Mouse (Mus musculus) CH12.LX (cell line): Measurements from ENCODE around the gene Pgc. TPM values are rescaled to one million over a fixed set of nuclear protein-coding genes. Genes with fewer than 3 reads are reported as not detected.

Source experiments
- DNase-seq: peaks from one replicate; pipeline ENCODE4 v3.0.0-alpha.2; 2013; ENCODE audit errors: extremely low read depth
- H3K27ac ChIP-seq: 2 replicates; pipeline ENCODE4 v1.5.1; 2012; ENCODE audit warnings: low read depth, mild to moderate bottlenecking, control low read depth, moderate library complexity; ENCODE audit not compliant: insufficient read depth
- H3K27me3 ChIP-seq: replicated peaks from 2 replicates; pipeline ENCODE3; 2012; ENCODE audit warnings: inconsistent platforms
- H3K36me3 ChIP-seq, 2 experiments: replicated peaks in 1 of 2; 2 replicates each; pipeline versions ENCODE3 to v1.6.1; 2012; ENCODE audit warnings: inconsistent platforms in 1 of 2, low read length in 1 of 2, mild to moderate bottlenecking in 1 of 2, mixed read lengths in 1 of 2, moderate library complexity in 1 of 2; ENCODE audit not compliant: control insufficient read depth in 1 of 2, insufficient read depth in 1 of 2
- H3K4me1 ChIP-seq, 2 experiments: 2 replicates each; pipeline ENCODE4 v1.6.1; 2012; ENCODE audit warnings: inconsistent platforms in 1 of 2, moderate library complexity in 1 of 2; ENCODE audit not compliant: insufficient read depth in 2 of 2, control insufficient read depth in 1 of 2
- H3K4me2 ChIP-seq: 2 replicates; pipeline ENCODE4 v1.6.1; 2012; ENCODE audit warnings: low read depth, mild to moderate bottlenecking, control low read depth; ENCODE audit not compliant: poor library complexity, insufficient read depth, severe bottlenecking
- H3K4me3 ChIP-seq, 3 experiments: fragments of 150-350 bp in 1 of 3; sonication (generic) in 1 of 3; replicated peaks in 1 of 3; 2 replicates each; pipeline versions ENCODE3 to v1.5.1; 2011 to 2012; ENCODE audit warnings: low read depth in 2 of 3, low read length in 2 of 3, mild to moderate bottlenecking in 2 of 3, moderate library complexity in 2 of 3, control low read depth in 1 of 3, improper control_type of control experiment in 1 of 3, inconsistent platforms in 1 of 3, mixed read lengths in 1 of 3; ENCODE audit not compliant: poor library complexity in 1 of 3
- H3K79me2 ChIP-seq: replicated peaks from 2 replicates; pipeline ENCODE4 v1.6.1; 2012; ENCODE audit warnings: mild to moderate bottlenecking, moderate library complexity; ENCODE audit not compliant: control insufficient read depth, poor library complexity, insufficient read depth, severe bottlenecking; ENCODE audit errors: extremely low read depth
- H3K9ac ChIP-seq: 2 replicates; pipeline ENCODE4 v1.6.1; 2012; ENCODE audit warnings: low read depth, mild to moderate bottlenecking, control low read depth, moderate library complexity; ENCODE audit not compliant: insufficient read depth
- H3K9me3 ChIP-seq: replicated peaks from 2 replicates; pipeline ENCODE3; 2012; ENCODE audit warnings: low read length, inconsistent platforms, mixed read lengths
- BHLHE40 ChIP-seq: IDR thresholded peaks from 2 replicates; pipeline ENCODE4 v1.6.1; 2011; ENCODE audit warnings: mild to moderate bottlenecking, low read depth, low read length, improper control_type of control experiment
- CHD2 ChIP-seq: IDR thresholded peaks from 2 replicates; pipeline ENCODE4 v1.6.1; 2011; ENCODE audit warnings: low read length, improper control_type of control experiment
- CTCF ChIP-seq, 2 experiments: IDR thresholded peaks in 1 of 2; conservative IDR thresholded peaks in 1 of 2; 2 replicates each; pipeline ENCODE4 v1.5.1; 2011 to 2012; ENCODE audit warnings: low read depth in 2 of 2, low read length in 2 of 2, improper control_type of control experiment in 1 of 2, inconsistent platforms in 1 of 2, mild to moderate bottlenecking in 1 of 2, moderate library complexity in 1 of 2
- E2F4 ChIP-seq: IDR thresholded peaks from 2 replicates; pipeline ENCODE4 v1.6.1; 2011; ENCODE audit warnings: low read depth, low read length, improper control_type of control experiment; ENCODE audit not compliant: insufficient replicate concordance
- ELF1 ChIP-seq: IDR thresholded peaks from 2 replicates; pipeline ENCODE4 v1.6.1; 2014; ENCODE audit warnings: low read depth, mild to moderate bottlenecking, inconsistent platforms, low read length, improper control_type of control experiment
- EP300 ChIP-seq: IDR thresholded peaks from 2 replicates; pipeline ENCODE4 v1.6.1; 2011; ENCODE audit warnings: low read length, improper control_type of control experiment
- ETS1 ChIP-seq: conservative IDR thresholded peaks from 2 replicates; pipeline ENCODE4 v1.6.1; 2012; ENCODE audit warnings: low read depth, mild to moderate bottlenecking, inconsistent platforms, low read length, improper control_type of control experiment, moderate library complexity
- GABPA ChIP-seq: IDR thresholded peaks from 2 replicates; pipeline ENCODE4 v1.6.1; 2012; ENCODE audit warnings: low read depth, low read length, improper control_type of control experiment, inconsistent platforms; ENCODE audit not compliant: insufficient replicate concordance
- HCFC1 ChIP-seq: IDR thresholded peaks from 2 replicates; pipeline ENCODE4 v1.6.1; 2012; ENCODE audit warnings: low read depth, mild to moderate bottlenecking, inconsistent platforms, low read length, improper control_type of control experiment
- IRF4 ChIP-seq: IDR thresholded peaks from 2 replicates; pipeline ENCODE4 v1.6.1; 2014; ENCODE audit warnings: low read depth, mild to moderate bottlenecking, inconsistent platforms, low read length, improper control_type of control experiment
- JUN ChIP-seq: IDR thresholded peaks from 2 replicates; pipeline ENCODE4 v1.6.1; 2011; ENCODE audit warnings: low read depth, mild to moderate bottlenecking, low read length, improper control_type of control experiment, moderate library complexity; ENCODE audit not compliant: insufficient read depth
- KAT2A ChIP-seq: IDR thresholded peaks from 2 replicates; pipeline ENCODE4 v1.6.1; 2012; ENCODE audit warnings: low read length, improper control_type of control experiment, inconsistent platforms; ENCODE audit not compliant: insufficient replicate concordance
- MXI1 ChIP-seq: IDR thresholded peaks from 2 replicates; pipeline ENCODE4 v1.6.1; 2011; ENCODE audit warnings: mild to moderate bottlenecking, low read depth, low read length, improper control_type of control experiment
- MYC ChIP-seq: IDR thresholded peaks from 2 replicates; pipeline ENCODE4 v1.6.1; 2011; ENCODE audit warnings: low read depth, mild to moderate bottlenecking, improper control_type of control experiment, low read length
- POLR2AphosphoS2 ChIP-seq: IDR thresholded peaks from 2 replicates; pipeline ENCODE4 v1.6.1; 2011; ENCODE audit warnings: low read depth, low read length, improper control_type of control experiment
- RAD21 ChIP-seq: IDR thresholded peaks from 2 replicates; pipeline ENCODE4 v1.6.1; 2011; ENCODE audit warnings: low read depth, mild to moderate bottlenecking, low read length, improper control_type of control experiment, moderate library complexity
- TCF12 ChIP-seq: IDR thresholded peaks from 2 replicates; pipeline ENCODE4 v1.6.1; 2014; ENCODE audit warnings: low read depth, mild to moderate bottlenecking, inconsistent platforms, low read length, improper control_type of control experiment
- UBTF ChIP-seq: IDR thresholded peaks from 2 replicates; pipeline ENCODE4 v1.6.1; 2012; ENCODE audit warnings: low read depth, mild to moderate bottlenecking, inconsistent platforms, low read length, improper control_type of control experiment, moderate library complexity
- USF2 ChIP-seq: conservative IDR thresholded peaks from 2 replicates; pipeline ENCODE4 v1.6.1; 2011; ENCODE audit warnings: low read depth, low read length, improper control_type of control experiment
- dilution Hi-C: fragments of 300-500 bp; cut with MboI; formaldehyde crosslinking; loops from 2 replicates; pipeline ENCODE4 v1.14.3; 2020; ENCODE audit warnings: low sequenced_read_pairs; ENCODE audit not compliant: extremely low pct_unique_long_range_greater_than_20kb, extremely low pct_ligation_motif_present
- in situ Hi-C: fragments of 300-500 bp; cut with MboI; formaldehyde crosslinking; loops from 3 replicates; pipeline ENCODE4 v1.14.3; 2019; ENCODE audit warnings: low sequenced_read_pairs, low pct_ligation_motif_present, low pct_unique_long_range_greater_than_20kb, mixed read lengths
- polyA plus RNA-seq: library from polyadenylated mRNA; unstranded; fragments of >175 nt; gene quantifications from 2 replicates; pipeline ENCODE4 v1.2.1, GENCODE M21; 2012; ENCODE audit warnings: low read depth; ENCODE audit not compliant: insufficient read length
- total RNA-seq, 2 experiments: library from RNA; depleted of rRNA; stranded (reverse); fragments of 300-350 nt in 1 of 2; fragments of >200 nt in 1 of 2; gene quantifications; 2 replicates each; pipeline ENCODE4 v1.2.3; 2012 to 2014

Gene Pgc
- total and polyA plus RNA-seq, 3 experiments = not detected

DNA sequence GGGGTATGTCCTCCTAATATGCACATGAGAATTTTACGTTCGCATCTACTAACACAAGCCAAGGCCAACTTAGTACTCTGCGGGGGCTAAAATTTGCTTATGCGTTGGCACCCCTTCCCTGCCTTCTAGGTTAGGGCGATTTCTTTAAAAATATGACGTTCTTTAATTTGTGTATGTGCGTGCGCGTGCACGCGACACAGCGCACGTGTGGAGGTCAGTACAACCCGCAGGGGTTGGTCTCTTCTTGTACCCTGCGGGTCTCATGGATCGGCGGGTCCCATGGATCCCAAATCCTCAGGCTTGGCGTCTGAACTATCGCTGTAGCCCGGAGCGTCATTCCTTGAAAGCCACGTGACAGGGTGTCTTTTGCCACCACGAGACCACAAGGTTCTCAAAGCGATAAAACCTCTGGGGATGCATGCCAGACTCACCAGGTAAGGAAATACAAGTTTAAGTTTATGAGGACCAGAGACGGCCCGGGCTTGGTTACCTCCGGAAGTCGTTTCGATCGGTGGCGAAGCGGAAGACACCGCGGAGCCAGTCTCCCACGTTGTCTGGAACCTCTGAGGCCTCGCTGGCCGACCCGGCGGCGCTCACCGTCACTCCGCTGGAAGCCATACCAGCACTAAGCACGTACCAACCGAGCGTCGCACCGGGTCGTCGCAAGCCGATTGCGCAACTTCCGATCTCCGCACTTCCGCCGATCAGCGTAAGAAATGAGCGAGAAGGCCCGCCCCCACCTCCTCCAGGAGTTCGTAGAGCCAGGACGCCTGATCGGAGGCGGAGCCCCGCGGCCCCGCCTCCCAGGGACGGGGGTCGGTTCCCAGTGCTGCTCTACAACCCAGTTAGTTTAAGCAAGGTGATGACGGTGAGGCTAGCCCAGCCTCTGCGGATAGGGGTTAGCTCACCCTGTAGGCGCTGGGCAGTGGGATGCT is 39.0 kb upstream of the Pgc start (continued):
- TF ChIP-seq KAT2A = peak; percentile 92; the same call in 1 of the 2 replicates
- peak; percentile 76; the same call in 1 of the 2 replicates for TF ChIP-seq POLR2AphosphoS2
- TF ChIP-seq EP300 = no peak
- TF ChIP-seq MYC = peak; percentile 59; the same call in 1 of the 2 replicates
- TF ChIP-seq GABPA = peak; percentile 43; the same call in 1 of the 2 replicates
- TF ChIP-seq CHD2 = no peak
- peak; percentile 93 for TF ChIP-seq MXI1
- TF ChIP-seq JUN = no peak
- no peak for TF ChIP-seq CTCF (conservative IDR thresholded peaks at IDR 0.05 in 1 of 2, IDR thresholded peaks at IDR 0.05 in 1 of 2; ENCODE audit: low read depth in 2 of 2, low read length in 2 of 2)
- TF ChIP-seq BHLHE40 = peak; percentile 81
- no peak for TF ChIP-seq E2F4
- peak; percentile 73 for TF ChIP-seq IRF4
- no peak for TF ChIP-seq RAD21
- TF ChIP-seq TCF12 = peak; percentile 84
- TF ChIP-seq ELF1 = peak; percentile 87

DNA sequence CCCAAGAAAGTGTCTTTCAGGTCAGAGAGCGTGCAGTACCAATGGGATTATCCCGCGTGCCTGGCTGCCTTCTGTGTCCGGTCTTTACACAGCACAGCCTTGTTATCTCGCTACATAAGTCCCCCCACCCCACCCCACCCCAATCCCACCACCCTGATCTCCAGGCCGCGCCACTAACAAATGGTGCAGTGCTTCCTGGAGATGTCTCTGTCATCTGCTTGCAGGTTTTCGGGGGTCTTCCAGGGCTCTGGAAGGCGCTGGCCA is 38.4 kb upstream of the Pgc start, which contains the start of gene Tomm6:
TSS of gene Tomm6 (minus strand) at position 43 of the 264 bp plus-strand sequence.
- in situ Hi-C loops (loop anchor here (5.0 kb wide), 1 partner anchor 76 kb away; the partner anchor contains the start of genes Bysl, Gm20517 and Med20), dilution Hi-C loops (no loop called here)
- H3K79me2 ChIP-seq = peaks cover 10% of the 10 kb centered on the region
- H3K9me3 ChIP-seq = no peaks in the 10 kb centered on the region
- no peak for TF ChIP-seq EP300
- TF ChIP-seq UBTF = no peak
- TF ChIP-seq ELF1 = no peak
- TF ChIP-seq ETS1 = no peak
- no peak for TF ChIP-seq USF2
- no peak for TF ChIP-seq HCFC1
- no peak for TF ChIP-seq IRF4
- peaks cover 18 to 35% of the 10 kb centered on the region in 2 experiments for H3K36me3 ChIP-seq
- peak within 1 kb of the TSS; percentile 84 for H3K9ac ChIP-seq
- H3K4me3 ChIP-seq = peak within 1 kb of the TSS; percentile 85 to 96 (median 92)
- H3K4me1 ChIP-seq = peaks cover 6 to 25% of the 10 kb centered on the region in 2 experiments
- DNase-seq = no peak
- H3K27ac ChIP-seq = no peak within 1 kb of the TSS
- peak within 1 kb of the TSS; percentile 90 for H3K4me2 ChIP-seq
- H3K27me3 ChIP-seq = peaks cover 45% of the 10 kb centered on the region
